Mouse (Mus musculus) CH12.LX (cell line): ENCODE measurements around the gene Cryl1. TPM values are rescaled to one million over a fixed set of nuclear protein-coding genes. Genes with fewer than 3 reads are reported as not detected.

Source experiments
- DNase-seq: peaks from one replicate; pipeline ENCODE4 v3.0.0-alpha.2; 2013; ENCODE audit errors: extremely low read depth
- H3K27ac ChIP-seq: 2 replicates; pipeline ENCODE4 v1.5.1; 2012; ENCODE audit warnings: low read depth, mild to moderate bottlenecking, control low read depth, moderate library complexity; ENCODE audit not compliant: insufficient read depth
- H3K27me3 ChIP-seq: replicated peaks from 2 replicates; pipeline ENCODE3; 2012; ENCODE audit warnings: inconsistent platforms
- H3K36me3 ChIP-seq, 2 experiments: replicated peaks in 1 of 2; 2 replicates each; pipeline versions ENCODE3 to v1.6.1; 2012; ENCODE audit warnings: inconsistent platforms in 1 of 2, low read length in 1 of 2, mild to moderate bottlenecking in 1 of 2, mixed read lengths in 1 of 2, moderate library complexity in 1 of 2; ENCODE audit not compliant: control insufficient read depth in 1 of 2, insufficient read depth in 1 of 2
- H3K4me1 ChIP-seq, 2 experiments: 2 replicates each; pipeline ENCODE4 v1.6.1; 2012; ENCODE audit warnings: inconsistent platforms in 1 of 2, moderate library complexity in 1 of 2; ENCODE audit not compliant: insufficient read depth in 2 of 2, control insufficient read depth in 1 of 2
- H3K4me2 ChIP-seq: 2 replicates; pipeline ENCODE4 v1.6.1; 2012; ENCODE audit warnings: low read depth, mild to moderate bottlenecking, control low read depth; ENCODE audit not compliant: poor library complexity, insufficient read depth, severe bottlenecking
- H3K4me3 ChIP-seq, 3 experiments: fragments of 150-350 bp in 1 of 3; sonication (generic) in 1 of 3; replicated peaks in 1 of 3; 2 replicates each; pipeline versions ENCODE3 to v1.5.1; 2011 to 2012; ENCODE audit warnings: low read depth in 2 of 3, low read length in 2 of 3, mild to moderate bottlenecking in 2 of 3, moderate library complexity in 2 of 3, control low read depth in 1 of 3, improper control_type of control experiment in 1 of 3, inconsistent platforms in 1 of 3, mixed read lengths in 1 of 3; ENCODE audit not compliant: poor library complexity in 1 of 3
- H3K79me2 ChIP-seq: replicated peaks from 2 replicates; pipeline ENCODE4 v1.6.1; 2012; ENCODE audit warnings: mild to moderate bottlenecking, moderate library complexity; ENCODE audit not compliant: control insufficient read depth, poor library complexity, insufficient read depth, severe bottlenecking; ENCODE audit errors: extremely low read depth
- H3K9ac ChIP-seq: 2 replicates; pipeline ENCODE4 v1.6.1; 2012; ENCODE audit warnings: low read depth, mild to moderate bottlenecking, control low read depth, moderate library complexity; ENCODE audit not compliant: insufficient read depth
- H3K9me3 ChIP-seq: replicated peaks from 2 replicates; pipeline ENCODE3; 2012; ENCODE audit warnings: low read length, inconsistent platforms, mixed read lengths
- BHLHE40 ChIP-seq: IDR thresholded peaks from 2 replicates; pipeline ENCODE4 v1.6.1; 2011; ENCODE audit warnings: mild to moderate bottlenecking, low read depth, low read length, improper control_type of control experiment
- CHD2 ChIP-seq: IDR thresholded peaks from 2 replicates; pipeline ENCODE4 v1.6.1; 2011; ENCODE audit warnings: low read length, improper control_type of control experiment
- CTCF ChIP-seq, 2 experiments: IDR thresholded peaks in 1 of 2; conservative IDR thresholded peaks in 1 of 2; 2 replicates each; pipeline ENCODE4 v1.5.1; 2011 to 2012; ENCODE audit warnings: low read depth in 2 of 2, low read length in 2 of 2, improper control_type of control experiment in 1 of 2, inconsistent platforms in 1 of 2, mild to moderate bottlenecking in 1 of 2, moderate library complexity in 1 of 2
- ETS1 ChIP-seq: conservative IDR thresholded peaks from 2 replicates; pipeline ENCODE4 v1.6.1; 2012; ENCODE audit warnings: low read depth, mild to moderate bottlenecking, inconsistent platforms, low read length, improper control_type of control experiment, moderate library complexity
- GABPA ChIP-seq: IDR thresholded peaks from 2 replicates; pipeline ENCODE4 v1.6.1; 2012; ENCODE audit warnings: low read depth, low read length, improper control_type of control experiment, inconsistent platforms; ENCODE audit not compliant: insufficient replicate concordance
- JUN ChIP-seq: IDR thresholded peaks from 2 replicates; pipeline ENCODE4 v1.6.1; 2011; ENCODE audit warnings: low read depth, mild to moderate bottlenecking, low read length, improper control_type of control experiment, moderate library complexity; ENCODE audit not compliant: insufficient read depth
- JUND ChIP-seq: conservative IDR thresholded peaks from 2 replicates; pipeline ENCODE4 v1.6.1; 2011; ENCODE audit warnings: low read depth, low read length, improper control_type of control experiment
- KAT2A ChIP-seq: IDR thresholded peaks from 2 replicates; pipeline ENCODE4 v1.6.1; 2012; ENCODE audit warnings: low read length, improper control_type of control experiment, inconsistent platforms; ENCODE audit not compliant: insufficient replicate concordance
- MAX ChIP-seq: IDR thresholded peaks from 2 replicates; pipeline ENCODE4 v1.6.1; 2011; ENCODE audit warnings: low read length, improper control_type of control experiment
- MAZ ChIP-seq: IDR thresholded peaks from 2 replicates; pipeline ENCODE4 v1.6.1; 2012; ENCODE audit warnings: low read depth, mild to moderate bottlenecking, inconsistent platforms, low read length, improper control_type of control experiment, moderate library complexity
- MXI1 ChIP-seq: IDR thresholded peaks from 2 replicates; pipeline ENCODE4 v1.6.1; 2011; ENCODE audit warnings: mild to moderate bottlenecking, low read depth, low read length, improper control_type of control experiment
- NRF1 ChIP-seq: IDR thresholded peaks from 2 replicates; pipeline ENCODE4 v1.6.1; 2014; ENCODE audit warnings: low read depth, mild to moderate bottlenecking, inconsistent platforms, low read length, improper control_type of control experiment, moderate library complexity
- PAX5 ChIP-seq: IDR thresholded peaks from 2 replicates; pipeline ENCODE4 v1.6.1; 2012; ENCODE audit warnings: low read length, inconsistent platforms, mixed read lengths
- RAD21 ChIP-seq: IDR thresholded peaks from 2 replicates; pipeline ENCODE4 v1.6.1; 2011; ENCODE audit warnings: low read depth, mild to moderate bottlenecking, low read length, improper control_type of control experiment, moderate library complexity
- RCOR1 ChIP-seq: conservative IDR thresholded peaks from 2 replicates; pipeline ENCODE4 v1.6.1; 2012; ENCODE audit warnings: low read depth, mild to moderate bottlenecking, inconsistent platforms, low read length, improper control_type of control experiment
- SMC3 ChIP-seq: IDR thresholded peaks from 2 replicates; pipeline ENCODE4 v1.6.1; 2011; ENCODE audit warnings: low read depth, low read length, improper control_type of control experiment
- TBP ChIP-seq: conservative IDR thresholded peaks from 2 replicates; pipeline ENCODE4 v1.6.1; 2011; ENCODE audit warnings: low read depth, low read length, improper control_type of control experiment
- TCF12 ChIP-seq: IDR thresholded peaks from 2 replicates; pipeline ENCODE4 v1.6.1; 2014; ENCODE audit warnings: low read depth, mild to moderate bottlenecking, inconsistent platforms, low read length, improper control_type of control experiment
- USF1 ChIP-seq: IDR thresholded peaks from 2 replicates; pipeline ENCODE4 v1.6.1; 2014; ENCODE audit warnings: low read depth, mild to moderate bottlenecking, inconsistent platforms, low read length, improper control_type of control experiment
- USF2 ChIP-seq: conservative IDR thresholded peaks from 2 replicates; pipeline ENCODE4 v1.6.1; 2011; ENCODE audit warnings: low read depth, low read length, improper control_type of control experiment
- ZC3H11A ChIP-seq: IDR thresholded peaks from 2 replicates; pipeline ENCODE4 v1.6.1; 2012; ENCODE audit warnings: low read depth, mild to moderate bottlenecking, inconsistent platforms, low read length, improper control_type of control experiment
- ZMIZ1 ChIP-seq: IDR thresholded peaks from 2 replicates; pipeline ENCODE4 v1.6.1; 2012; ENCODE audit warnings: low read depth, mild to moderate bottlenecking, inconsistent platforms, low read length, improper control_type of control experiment
- ZNF384 ChIP-seq: IDR thresholded peaks from 2 replicates; pipeline ENCODE4 v1.6.1; 2012; ENCODE audit warnings: low read depth, low read length, improper control_type of control experiment, inconsistent platforms
- dilution Hi-C: fragments of 300-500 bp; cut with MboI; formaldehyde crosslinking; loops from 2 replicates; pipeline ENCODE4 v1.14.3; 2020; ENCODE audit warnings: low sequenced_read_pairs; ENCODE audit not compliant: extremely low pct_unique_long_range_greater_than_20kb, extremely low pct_ligation_motif_present
- in situ Hi-C: fragments of 300-500 bp; cut with MboI; formaldehyde crosslinking; loops from 3 replicates; pipeline ENCODE4 v1.14.3; 2019; ENCODE audit warnings: low sequenced_read_pairs, low pct_ligation_motif_present, low pct_unique_long_range_greater_than_20kb, mixed read lengths
- polyA plus RNA-seq: library from polyadenylated mRNA; unstranded; fragments of >175 nt; gene quantifications from 2 replicates; pipeline ENCODE4 v1.2.1, GENCODE M21; 2012; ENCODE audit warnings: low read depth; ENCODE audit not compliant: insufficient read length
- total RNA-seq, 2 experiments: library from RNA; depleted of rRNA; stranded (reverse); fragments of 300-350 nt in 1 of 2; fragments of >200 nt in 1 of 2; gene quantifications; 2 replicates each; pipeline ENCODE4 v1.2.3; 2012 to 2014

Gene Cryl1
- total and polyA plus RNA-seq, 3 experiments = 13.1 to 33.7 (median 31.8) TPM

DNA sequence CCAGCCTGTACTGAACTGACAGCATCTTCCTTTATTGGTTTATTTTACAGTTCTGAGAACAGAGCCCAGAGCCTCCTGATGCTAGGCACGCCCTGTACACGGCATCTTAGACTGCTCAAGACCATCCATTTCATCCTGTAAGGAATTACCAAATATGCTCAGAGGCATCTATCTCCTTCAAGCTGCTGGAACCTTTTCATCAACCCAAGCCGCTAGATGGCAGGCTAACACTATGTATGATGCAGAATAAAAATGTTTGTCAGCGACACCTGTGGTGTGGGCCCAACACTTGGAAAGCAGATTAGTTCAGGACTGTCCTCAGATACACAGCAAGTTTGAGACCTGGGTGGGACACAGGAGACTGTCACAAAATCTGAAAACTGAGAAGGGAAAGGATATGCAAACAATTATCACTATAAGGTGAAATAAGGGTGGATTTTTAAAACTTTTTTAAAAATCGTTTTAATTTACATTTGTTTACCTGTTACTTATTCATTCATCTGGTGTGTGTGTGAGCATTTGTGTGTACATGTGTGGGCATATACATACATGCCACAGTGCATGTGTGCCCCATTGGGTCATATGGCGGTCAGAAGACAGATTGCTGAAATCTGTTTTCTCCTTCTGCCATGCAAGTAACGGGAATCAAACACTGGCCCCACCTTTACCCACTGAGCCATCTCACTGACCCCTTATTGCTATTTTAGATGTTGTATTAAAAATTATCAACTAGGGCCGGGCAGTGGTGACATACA is 25.8 kb downstream of the Cryl1 start:
- TF ChIP-seq RAD21 = peak; percentile 97
- TF ChIP-seq CTCF (conservative IDR thresholded peaks at IDR 0.05 in 1 of 2, IDR thresholded peaks at IDR 0.05 in 1 of 2; ENCODE audit: low read depth in 2 of 2, low read length in 2 of 2) = peak; percentile 70 to 98
- TF ChIP-seq PAX5 = no peak
- TF ChIP-seq NRF1 = no peak
- TF ChIP-seq MXI1 = no peak
- TF ChIP-seq SMC3 = peak; percentile 92
- TF ChIP-seq ZC3H11A = peak; percentile 47
- TF ChIP-seq, all 38 proteins: peak for 4
- no peak overlapping the region for H3K9ac ChIP-seq
- in situ Hi-C loops (loop anchor here (5.0 kb wide), 1 partner anchor 40 kb away; no protein-coding TSS in a partner anchor), dilution Hi-C loops (no loop called here)
- no peaks in the 10 kb centered on the region for H3K27me3 ChIP-seq
- no peak overlapping the region for H3K27ac ChIP-seq
- peak; percentile 86 for DNase-seq
- no peak overlapping the region for H3K4me2 ChIP-seq
- no peaks in the 10 kb centered on the region for H3K9me3 ChIP-seq
- H3K4me3 ChIP-seq = no peak overlapping the region
- H3K4me1 ChIP-seq = no peaks in the 10 kb centered on the region; a peak in 1 of 4 replicates
- no peaks in the 10 kb centered on the region for H3K79me2 ChIP-seq
- peaks cover 0 to 20% of the 10 kb centered on the region in 2 experiments for H3K36me3 ChIP-seq

- peaks cover 0 to 4% of the 10 kb centered on the region in 2 experiments for H3K36me3 ChIP-seq
- no peak for TF ChIP-seq MAX
- TF ChIP-seq CHD2 = no peak
- TF ChIP-seq TCF12 = no peak
- TF ChIP-seq SMC3 = no peak
- no peak for TF ChIP-seq CTCF (conservative IDR thresholded peaks at IDR 0.05 in 1 of 2, IDR thresholded peaks at IDR 0.05 in 1 of 2; ENCODE audit: low read depth in 2 of 2, low read length in 2 of 2)
- no peak for TF ChIP-seq NRF1
- no peak for TF ChIP-seq JUN
- no peak for TF ChIP-seq JUND
- TF ChIP-seq TBP = no peak
- no peak for TF ChIP-seq MAZ
- no peak for TF ChIP-seq GABPA
- TF ChIP-seq RAD21 = no peak
- no peak for TF ChIP-seq RCOR1
- no peak for TF ChIP-seq KAT2A
- TF ChIP-seq ZMIZ1 = no peak
- TF ChIP-seq BHLHE40 = no peak
- no peak for TF ChIP-seq USF1
- TF ChIP-seq ZNF384 = no peak
- TF ChIP-seq USF2 = no peak
- no peak for TF ChIP-seq ETS1
- in situ Hi-C loops (no loop called here), dilution Hi-C loops (no loop called here)
- H3K9ac ChIP-seq = no peak overlapping the region
- no peak overlapping the region for H3K4me2 ChIP-seq
- no peak for DNase-seq
- H3K9me3 ChIP-seq = no peaks in the 10 kb centered on the region
- H3K79me2 ChIP-seq = no peaks in the 10 kb centered on the region
- no peak overlapping the region for H3K4me3 ChIP-seq
- H3K4me1 ChIP-seq = peaks cover 0 to 4% of the 10 kb centered on the region in 2 experiments; a peak in 1 of 4 replicates
- H3K27me3 ChIP-seq = no peaks in the 10 kb centered on the region
- no peak overlapping the region for H3K27ac ChIP-seq
These were observed 31.0 kb downstream of the Cryl1 start for GRCm38 (mm10) chr14:57367327-57367726.
